Mouse (Mus musculus): ENCODE results near the gene Grik3. TPM values are rescaled to one million over a fixed set of nuclear protein-coding genes. Genes with fewer than 3 reads are reported as not detected.

Gene Grik3
- total RNA-seq, 2 experiments from 2014 or later = 0.08 to 0.13 TPM

DNA sequence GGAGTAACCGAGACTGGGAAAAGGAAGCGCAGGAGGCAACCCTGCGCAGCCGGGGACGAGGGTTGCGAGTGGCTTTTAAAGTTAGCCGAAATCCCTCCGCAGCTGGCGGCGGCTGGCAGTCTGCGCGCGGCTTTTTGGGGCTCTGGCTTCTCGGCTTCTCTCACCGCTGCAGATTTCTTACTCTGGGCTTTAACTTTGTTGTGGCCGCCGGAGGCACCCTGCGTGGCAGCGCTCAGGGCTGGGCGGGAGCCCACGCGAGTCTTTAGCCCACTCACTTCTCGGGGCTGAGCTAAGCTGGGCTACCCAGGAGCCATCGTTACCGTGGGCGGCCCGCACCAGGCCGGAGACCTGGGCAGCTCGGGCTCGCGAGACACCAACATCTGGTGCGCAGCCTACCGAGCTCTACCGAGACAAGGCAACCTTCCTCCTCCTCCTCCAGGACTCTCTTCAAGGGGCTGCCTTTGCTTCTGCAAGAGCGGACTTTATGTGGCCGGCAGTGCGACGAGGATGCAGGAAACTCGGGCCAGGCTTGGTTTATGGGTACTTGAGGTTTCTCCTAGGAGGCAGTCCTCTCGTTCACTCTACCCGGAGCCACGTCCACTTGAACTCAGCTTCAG is 1.1 kb downstream of the Grik3 start:
- DNase-seq = no peak

DNA sequence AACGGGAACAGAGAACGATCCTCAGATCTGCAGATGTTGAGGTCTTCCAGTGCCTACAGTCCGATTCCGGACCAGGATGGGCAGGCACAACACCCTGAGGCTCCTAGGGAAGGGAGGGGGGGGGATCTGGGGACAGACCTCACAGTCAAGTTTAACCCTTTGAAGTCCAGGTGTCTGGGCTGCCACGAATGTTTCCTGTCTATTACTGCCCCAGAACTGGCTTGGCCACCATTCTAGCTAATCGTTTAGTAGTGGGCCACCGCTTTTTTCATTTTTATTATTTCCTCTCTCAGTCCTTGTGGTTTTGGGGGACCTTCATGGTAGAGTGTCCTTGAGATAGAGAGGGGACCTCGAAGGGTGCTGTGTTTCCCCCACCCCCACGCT is 1.6 kb downstream of the Grik3 start:
- DNase-seq = no peak

DNA sequence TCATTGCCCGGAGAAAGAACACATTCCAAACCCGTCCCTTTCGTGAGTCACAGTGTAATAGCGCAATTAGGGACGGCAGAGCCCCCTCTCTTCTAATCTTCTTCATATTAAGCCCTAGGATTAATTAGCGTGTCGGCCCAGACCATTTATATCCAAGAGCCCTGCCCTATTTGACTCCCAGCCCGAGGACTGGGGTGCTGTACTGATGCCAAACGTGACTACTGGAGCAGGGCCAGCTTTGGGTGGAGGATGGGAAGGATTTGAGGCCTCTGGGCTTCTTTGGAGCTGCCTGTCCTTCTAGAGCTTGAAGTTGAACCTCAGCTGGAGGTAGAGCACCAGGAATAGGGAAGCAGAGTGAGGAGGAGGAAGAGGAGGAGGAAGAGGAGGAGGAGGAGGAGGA is 2.2 kb downstream of the Grik3 start:
- DNase-seq = no peak

DNA sequence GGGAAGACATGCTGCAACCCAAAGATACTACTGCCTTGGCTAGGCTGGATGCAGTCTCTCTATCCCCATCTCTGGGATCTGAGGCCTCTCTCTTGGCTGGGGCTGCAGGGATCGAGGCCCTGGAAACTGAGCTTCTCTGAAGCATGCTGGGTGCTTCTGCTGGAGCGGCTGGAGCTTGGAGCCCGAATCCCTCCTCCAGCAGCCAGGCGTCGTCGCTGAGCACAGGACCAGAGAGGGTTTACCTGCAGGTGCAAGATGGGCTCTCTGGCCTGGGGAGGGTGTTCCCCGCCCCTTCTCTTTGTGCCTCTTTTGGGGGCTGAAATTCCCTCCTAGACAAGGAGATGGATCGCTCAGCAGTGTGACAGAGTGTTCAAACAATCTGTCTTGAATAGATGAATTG is 2.6 kb downstream of the Grik3 start:
- DNase-seq = no peak

DNA sequence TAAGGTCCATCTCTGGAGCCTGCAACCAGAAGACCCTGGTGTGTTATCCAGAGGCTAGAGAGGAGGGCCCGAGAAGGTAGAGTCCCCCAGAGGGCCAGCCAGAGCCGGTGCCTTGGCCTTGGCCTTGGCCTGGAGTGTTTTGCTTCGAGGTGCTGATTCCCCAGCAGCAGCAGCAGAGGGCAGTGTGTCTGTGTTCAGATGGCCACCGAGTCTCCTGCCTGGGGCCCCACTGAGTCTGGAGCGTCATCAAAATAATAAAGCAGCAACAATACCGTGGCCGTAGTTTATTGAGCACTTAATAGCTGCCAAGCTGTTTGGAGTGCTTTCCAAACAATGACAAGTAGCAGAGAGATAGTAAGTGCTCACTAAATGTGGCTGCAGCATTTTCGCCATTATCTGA is 5.0 kb downstream of the Grik3 start:
- DNase-seq = no peak

DNA sequence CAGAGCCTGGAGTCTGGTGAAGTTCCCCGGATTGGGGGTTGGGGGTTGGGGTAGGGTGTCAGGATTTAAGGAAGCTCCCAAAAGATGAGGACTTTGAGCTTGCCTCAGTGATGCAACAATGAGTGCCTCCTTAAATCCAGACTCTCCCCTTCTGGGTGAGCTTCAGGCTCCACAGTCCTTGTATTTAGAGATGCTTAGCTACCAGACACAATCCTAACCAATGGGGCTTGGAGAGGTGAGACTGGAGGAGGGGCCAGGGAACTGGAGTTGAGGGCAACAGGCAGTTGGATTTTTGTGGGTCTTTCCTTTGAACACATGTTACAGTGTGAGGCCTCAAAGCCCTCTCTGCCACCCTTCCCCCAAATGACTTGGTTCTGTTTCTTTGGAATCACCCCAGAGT is 6.5 kb downstream of the Grik3 start:
- no peak for DNase-seq

DNA sequence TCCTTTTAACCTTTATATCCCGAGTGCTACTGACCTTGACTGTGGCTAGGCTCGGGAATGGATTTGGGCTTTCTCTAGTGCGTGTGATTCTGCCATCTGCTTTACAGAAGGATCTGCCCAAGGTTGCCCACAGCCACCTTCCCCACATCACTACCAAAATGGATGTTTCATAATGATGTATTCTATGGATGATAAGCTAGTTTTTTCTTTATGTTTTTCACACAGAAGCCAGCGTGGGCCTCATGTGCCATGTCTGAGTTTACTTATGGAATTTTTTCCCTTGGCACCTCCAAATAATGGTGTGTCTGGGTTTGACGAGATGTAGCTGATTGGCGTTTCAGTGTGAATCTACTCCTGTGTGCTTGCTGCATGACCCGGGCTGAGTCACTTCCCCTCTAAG is 7.0 kb downstream of the Grik3 start:
- DNase-seq = no peak

DNA sequence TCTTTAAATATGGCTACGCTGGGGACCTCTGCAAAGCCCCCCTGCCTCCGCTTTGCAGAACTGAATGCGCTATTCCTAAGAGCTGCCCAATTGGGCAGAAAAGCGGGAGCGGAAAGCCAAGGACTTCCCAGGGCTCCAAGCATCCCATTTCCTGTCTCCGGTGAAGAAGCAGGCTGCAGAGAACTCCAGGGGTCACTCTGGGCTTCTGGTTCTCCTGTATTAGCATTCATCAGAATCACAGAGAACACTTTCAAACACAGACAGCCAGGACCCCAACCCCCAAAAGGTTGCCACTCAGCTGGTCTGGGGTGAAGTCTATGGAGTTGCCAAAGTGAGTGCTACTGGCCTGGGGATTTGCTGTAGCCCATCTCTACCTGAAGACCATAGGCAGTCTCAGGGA is 8.4 kb downstream of the Grik3 start:
- DNase-seq = no peak

DNA sequence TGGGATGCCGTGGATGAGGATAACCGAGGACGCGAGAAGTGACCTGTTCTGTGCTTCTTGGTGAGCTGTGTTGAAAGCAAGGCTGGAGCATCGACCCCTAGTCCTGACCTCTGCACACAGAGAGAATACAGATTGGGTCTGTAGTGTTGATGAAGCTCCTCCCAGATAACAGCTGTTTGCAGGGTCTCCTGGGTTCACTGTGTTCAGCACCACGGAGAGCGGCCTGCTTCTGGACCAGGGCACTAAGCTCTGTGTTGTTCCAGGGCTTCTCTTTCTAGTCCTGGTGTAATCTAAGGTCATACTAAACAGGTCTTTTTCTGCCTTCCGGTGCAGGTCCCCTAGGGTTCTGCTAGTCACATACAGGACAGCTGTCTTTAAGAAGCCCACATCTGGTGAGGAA is 12.4 kb downstream of the Grik3 start:
- DNase-seq = no peak

DNA sequence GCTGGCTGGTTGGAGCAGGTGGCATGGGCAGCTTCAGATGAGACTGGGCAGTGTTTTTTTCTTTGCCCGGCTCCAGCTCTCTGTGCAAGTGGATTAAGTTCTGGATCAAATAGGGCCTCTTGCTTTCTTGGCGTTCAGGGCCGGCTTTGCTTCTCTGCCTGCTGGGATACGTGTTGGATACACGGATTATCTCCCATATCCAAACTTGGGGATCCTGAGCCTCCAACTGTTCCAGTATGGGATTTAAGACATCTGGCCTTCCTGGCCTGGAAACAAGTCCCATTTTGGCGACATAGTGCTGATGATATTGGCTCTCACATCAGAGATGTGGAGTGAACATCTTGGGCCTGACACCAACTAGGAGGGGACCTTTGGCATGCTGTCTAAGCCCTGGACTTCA is 21.9 kb downstream of the Grik3 start:
- DNase-seq = no peak

DNA sequence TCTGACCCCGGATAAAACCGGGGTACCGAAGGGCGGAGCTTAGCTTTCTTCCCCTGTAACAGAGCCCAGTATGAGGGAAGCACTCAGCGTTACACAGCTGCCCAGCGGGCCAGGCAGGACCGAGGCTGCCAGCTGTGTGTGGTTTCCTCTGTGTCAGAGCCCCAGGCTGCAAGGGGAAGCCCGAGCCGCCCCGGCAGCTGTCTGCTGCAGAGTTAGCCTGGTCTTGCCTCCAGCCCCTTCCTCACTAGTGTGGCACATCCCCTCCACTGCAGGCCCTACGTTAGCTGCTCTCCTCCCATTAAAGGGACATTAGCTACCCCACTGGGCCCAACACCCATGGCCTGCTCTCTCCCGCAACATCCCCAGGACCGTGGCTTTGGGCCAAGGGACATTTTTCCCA is 25.1 kb downstream of the Grik3 start:
- DNase-seq = no peak

DNA sequence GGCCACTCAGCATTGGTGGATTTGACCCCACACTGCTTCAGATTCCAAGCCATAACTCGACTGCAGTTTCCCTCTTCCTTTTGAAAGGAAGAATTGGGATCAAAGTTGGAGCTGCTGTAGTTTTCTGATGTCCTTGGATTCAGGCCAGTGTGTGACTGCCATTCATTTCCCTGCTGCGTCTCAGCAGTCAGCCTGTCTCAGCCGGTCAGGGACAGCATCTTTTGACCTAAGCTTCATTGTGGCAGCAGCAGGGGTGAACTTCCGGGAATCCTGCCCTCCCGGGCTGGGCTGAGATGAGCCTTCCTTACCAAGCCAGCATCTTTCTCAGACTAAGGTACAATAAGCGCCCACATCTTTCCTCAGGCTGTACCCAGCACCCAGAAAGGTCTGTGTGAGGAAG is 26.1 kb downstream of the Grik3 start:
- DNase-seq = no peak

DNA sequence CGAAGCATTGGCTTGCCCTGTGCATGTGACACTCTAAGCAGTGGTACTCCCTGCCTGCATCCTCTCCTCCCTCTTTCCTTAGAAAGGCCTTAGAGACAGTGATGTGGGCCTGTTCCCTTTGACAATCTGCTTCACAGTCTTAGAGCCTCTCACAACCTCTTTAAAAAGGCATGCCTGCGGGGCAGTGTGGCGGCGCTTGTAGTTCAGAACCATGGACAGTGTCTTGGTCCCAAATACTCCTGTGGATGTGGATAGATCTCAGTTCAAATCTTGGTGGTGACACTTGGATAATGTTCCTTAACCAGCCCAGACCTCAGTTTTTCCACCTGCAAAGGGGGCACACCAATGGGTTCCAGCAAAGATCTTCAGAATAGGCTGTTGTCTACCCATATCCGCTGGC is 28.4 kb downstream of the Grik3 start:
- DNase-seq = no peak

DNA sequence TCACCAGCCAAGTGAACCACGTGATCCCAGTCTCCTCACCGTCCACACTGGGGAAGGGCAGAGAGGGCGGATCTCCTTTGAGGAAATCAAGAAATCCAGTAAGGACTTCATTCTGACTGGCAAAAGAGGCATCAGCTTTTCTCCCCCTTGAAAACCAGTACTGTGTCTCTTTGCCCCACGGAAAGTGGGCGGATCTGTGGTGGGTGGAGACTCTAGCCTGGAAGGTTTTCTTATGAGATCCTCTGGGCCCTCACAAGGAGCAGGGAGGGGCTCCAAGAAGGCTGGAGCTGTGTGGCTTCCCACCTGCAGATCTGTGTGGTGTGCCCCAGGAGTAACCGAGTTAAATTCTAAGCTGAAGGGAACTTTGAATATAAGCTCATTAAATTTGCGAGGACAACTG is 32.4 kb downstream of the Grik3 start:
- DNase-seq = no peak

DNA sequence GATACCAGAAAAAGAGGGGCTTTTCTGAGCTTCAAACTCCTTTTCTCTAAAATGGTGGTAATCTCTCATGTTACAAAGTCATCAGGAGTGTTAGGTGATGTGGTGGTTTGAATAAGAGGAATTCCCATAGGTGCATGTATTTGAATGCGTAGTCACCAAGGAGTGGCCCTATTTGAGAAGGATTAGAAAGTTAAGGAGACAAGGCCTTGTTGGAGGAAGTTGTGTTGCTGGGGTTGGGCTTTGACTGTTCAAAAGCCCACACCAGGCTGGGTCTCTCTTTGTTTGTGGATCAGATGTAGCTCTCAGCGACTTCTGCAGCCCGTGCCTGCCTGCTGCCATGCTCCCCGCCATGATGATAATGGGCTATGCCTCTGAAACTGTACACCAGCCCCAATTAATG is 34.8 kb downstream of the Grik3 start:
- DNase-seq = no peak

DNA sequence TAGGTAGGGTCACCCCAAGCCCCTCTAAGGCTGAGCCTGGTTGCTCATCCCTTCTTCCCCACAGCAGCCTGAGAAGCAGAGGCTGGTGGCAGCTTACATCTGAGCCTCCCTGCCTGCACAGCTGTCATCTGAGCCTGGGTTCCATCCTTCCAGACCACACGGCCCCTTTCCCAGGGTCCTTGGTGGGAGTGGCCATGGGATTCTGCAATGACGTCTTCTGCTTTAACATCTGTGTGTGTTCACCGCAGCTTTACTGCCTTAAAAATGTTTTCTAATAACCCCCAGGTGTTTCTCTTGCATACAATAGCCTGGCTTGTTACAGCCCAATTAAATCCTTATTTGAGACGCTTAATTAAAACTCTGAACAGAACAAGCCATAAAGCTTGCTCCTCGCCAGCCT is 35.9 kb downstream of the Grik3 start:
- DNase-seq = no peak

DNA sequence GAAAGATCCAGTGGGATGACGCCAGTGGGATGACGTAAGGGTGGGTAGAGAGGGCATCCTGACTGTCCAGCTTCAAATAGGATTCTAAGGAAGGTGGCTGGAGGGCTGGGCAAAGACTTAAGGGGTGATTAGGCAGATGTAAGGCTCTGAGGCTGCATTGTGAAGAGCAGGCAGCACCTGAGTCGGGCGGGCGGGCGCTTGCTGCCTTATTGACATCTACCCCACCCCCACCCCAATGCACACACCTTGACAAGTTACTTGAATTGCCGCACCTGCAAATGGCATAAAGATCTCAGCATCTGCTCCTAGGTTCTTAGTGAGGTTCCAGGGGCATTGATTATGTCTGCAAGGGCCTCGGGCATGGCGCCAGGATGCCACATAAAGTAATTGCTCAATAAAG is 43.5 kb downstream of the Grik3 start:
- DNase-seq = no peak

DNA sequence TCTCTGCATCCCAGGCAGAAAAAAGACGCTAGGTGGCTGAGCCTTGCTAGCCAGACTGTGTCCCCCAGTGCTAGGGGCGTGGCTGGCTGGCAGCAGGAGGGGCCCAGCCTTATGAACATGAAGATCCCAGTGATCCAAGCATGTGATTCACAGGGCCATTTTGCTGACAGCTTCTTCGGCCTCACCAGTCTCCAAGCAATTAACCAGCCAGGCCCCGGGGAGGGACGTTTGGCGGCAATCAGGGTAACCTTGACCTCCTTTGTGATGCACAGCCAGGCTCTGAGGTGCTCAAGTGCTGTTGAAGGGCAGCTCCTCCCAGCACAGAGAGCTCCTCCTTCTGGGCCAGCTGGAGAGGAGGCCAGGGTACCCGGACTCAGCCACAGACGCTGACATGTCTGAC is 43.9 kb downstream of the Grik3 start:
- no peak for DNase-seq

DNA sequence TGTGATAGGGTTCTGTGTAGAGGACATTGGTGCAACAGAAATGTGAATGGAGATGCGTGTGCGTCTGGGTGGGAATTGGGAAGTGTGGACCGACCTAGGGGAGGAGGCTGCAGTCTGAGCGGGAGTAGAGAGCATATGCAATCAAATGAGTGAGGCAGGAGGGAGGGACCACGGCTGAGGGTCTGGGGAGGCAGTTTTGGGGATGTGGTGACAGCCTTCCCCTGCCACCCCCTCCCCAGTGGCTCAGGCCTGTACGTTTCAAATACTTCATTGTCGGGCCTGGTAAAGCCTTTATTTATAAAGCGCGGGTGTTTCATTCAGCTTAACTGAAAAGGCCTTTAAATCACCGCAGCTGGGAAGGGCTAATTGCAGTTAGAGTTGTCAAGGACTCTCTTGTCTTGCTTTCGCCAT is 44.5 kb downstream of the Grik3 start:
- no peak for DNase-seq

DNA sequence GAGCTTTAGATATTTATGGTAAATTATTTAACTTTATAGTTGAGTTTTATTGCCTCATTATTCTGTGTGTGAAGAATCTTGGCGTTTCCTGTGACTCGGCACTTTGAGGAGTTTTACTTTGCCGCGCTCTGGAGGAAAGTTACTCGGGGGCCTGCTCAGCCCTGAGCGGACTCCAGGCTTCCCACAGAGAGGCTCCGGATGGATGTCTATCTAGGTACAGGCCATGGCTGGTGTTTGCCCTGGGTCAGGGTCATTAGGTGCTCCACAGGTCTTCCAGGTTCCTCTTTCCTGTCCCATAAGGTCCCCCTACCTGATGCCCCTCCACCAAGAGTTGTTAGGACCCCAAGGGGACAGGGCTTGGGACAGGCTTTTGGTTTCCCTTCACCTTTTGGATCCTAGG is 45.0 kb downstream of the Grik3 start:
- DNase-seq = no peak

DNA sequence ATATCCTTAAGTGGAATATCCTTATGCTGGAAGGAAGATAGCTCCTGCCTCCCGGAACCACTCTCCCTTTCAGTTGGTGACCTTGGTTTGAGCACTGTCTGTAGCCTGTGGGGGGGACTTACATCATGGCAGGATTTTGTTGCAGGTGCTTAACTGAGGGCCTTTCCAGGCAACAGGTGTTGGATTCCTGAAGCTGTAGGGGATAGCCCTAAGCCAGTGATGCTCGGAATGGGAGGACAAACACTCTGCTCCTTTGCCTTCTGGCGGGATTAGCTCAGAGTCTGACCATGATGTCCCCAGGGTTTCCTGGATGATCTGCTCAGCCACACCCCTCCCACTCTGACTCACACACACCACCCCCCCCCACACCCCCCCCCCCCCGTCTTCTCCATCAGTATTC is 45.5 kb downstream of the Grik3 start:
- no peak for DNase-seq

DNA sequence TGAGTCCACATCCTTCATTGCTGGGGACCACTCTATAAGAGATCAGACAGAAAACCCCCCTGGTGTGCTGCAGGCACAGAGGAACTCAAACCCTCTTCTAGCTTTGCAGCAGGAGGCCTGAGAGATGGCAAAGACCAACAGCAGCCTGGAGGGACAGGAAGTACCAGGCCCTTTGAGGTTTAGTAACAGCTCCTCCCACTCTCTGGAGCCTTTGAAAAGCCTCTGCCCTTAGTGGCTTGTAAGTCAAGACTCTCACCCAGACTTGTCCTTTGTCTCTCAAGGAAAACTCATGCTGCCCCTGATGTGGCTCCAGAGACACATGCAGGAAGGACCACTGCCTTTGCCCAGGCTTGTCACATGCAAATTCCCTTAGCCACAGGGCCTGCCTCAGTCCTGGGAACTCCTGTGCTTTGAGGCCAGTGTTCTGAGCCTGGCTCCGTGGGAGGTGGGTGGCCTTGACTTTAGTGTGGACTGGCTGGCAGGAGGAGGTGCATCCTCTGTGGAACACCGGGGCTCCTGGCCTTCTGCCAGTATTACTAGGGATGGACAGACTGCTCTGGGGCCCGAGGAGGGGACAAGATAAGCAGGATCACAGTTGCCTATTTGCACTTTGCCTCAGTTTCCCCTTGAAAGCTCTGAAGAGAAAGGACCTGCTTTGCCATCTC is 47.9 kb downstream of the Grik3 start:
- no peak for DNase-seq

DNA sequence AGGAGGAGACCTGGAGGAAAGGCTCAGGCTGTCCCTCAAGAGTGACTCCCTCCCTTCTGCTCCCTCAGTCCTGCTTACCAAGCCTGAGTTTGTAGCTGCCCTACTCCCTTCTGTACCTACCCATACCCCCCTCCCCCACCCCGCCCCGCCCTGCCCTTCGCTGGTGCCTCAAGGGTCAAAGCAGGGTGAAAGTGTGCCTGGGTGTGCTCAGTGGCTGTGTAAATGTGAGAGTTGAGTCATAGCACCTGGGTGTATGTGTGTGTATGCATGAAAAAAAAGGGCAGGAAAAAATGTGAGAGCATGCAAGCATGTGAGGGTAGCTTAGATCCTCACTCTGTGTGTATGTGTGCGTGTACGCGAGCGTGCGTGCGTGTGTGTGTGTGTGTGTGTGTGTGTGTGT is 49.1 kb downstream of the Grik3 start:
- DNase-seq = no peak

DNA sequence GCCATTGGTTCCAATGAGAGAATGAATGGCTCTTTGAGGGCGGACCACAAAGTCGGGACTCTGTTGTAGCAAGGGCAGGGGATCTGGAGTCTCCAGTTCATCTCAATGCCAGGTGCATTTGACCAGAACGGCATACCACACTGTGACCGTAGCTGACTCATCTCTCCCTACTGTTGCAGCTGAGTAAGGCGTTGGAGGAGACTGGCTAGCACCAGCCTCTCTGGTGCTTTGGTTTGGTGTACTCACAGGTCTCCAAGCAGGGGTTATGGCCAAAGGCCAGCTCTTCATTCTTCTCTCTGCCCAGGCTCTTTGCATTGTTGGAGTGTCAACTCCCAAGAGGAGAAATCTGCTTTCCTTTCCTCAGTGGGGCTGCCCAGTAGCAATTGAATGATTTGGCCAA is 52.7 kb downstream of the Grik3 start:
- DNase-seq = no peak
